Mouse (Mus musculus) cortical plate, adult 2 months (tissue): Measurements from ENCODE around the gene Srm. TPM values are rescaled to one million over a fixed set of nuclear protein-coding genes. Genes with fewer than 3 reads are reported as not detected.
A peak's percentile ranks its signal among the peaks of the same experiment; 100 is the strongest.

ENCODE experiments used
- H3K27ac ChIP-seq: fragments of 200-500 bp; 2 replicates; pipeline ENCODE4 v1.5.1; 2012; ENCODE audit warnings: low read length, control low read depth, inconsistent platforms; ENCODE audit not compliant: insufficient read depth
- H3K4me1 ChIP-seq: fragments of 200-500 bp; 2 replicates; pipeline ENCODE4 v1.6.1; 2011; ENCODE audit warnings: low read length; ENCODE audit not compliant: control insufficient read depth, insufficient read depth
- H3K4me3 ChIP-seq: fragments of 200-500 bp; 2 replicates; pipeline ENCODE4 v1.5.1; 2011; ENCODE audit warnings: mild to moderate bottlenecking, low read length, control low read depth; ENCODE audit not compliant: insufficient read depth
- CTCF ChIP-seq: fragments of 200-500 bp; IDR thresholded peaks from 2 replicates; pipeline ENCODE4 v1.5.1; 2011; ENCODE audit warnings: mild to moderate bottlenecking, control low read depth, low read length; ENCODE audit not compliant: insufficient read depth; ENCODE audit errors: extremely low read depth
- POLR2A ChIP-seq: fragments of 200-500 bp; IDR thresholded peaks from 2 replicates; pipeline ENCODE4 v1.6.1; 2011; ENCODE audit warnings: mild to moderate bottlenecking, low read length, control low read depth; ENCODE audit not compliant: insufficient read depth; ENCODE audit errors: extremely low read depth
- polyA plus RNA-seq: library from polyadenylated mRNA; depleted of rRNA; stranded (reverse); fragments of >200 nt; gene quantifications from 2 replicates; pipeline ENCODE4 v1.2.3, GENCODE M21; 2012

Gene Srm
- polyA plus RNA-seq, 1 experiment = 84.4 TPM

DNA sequence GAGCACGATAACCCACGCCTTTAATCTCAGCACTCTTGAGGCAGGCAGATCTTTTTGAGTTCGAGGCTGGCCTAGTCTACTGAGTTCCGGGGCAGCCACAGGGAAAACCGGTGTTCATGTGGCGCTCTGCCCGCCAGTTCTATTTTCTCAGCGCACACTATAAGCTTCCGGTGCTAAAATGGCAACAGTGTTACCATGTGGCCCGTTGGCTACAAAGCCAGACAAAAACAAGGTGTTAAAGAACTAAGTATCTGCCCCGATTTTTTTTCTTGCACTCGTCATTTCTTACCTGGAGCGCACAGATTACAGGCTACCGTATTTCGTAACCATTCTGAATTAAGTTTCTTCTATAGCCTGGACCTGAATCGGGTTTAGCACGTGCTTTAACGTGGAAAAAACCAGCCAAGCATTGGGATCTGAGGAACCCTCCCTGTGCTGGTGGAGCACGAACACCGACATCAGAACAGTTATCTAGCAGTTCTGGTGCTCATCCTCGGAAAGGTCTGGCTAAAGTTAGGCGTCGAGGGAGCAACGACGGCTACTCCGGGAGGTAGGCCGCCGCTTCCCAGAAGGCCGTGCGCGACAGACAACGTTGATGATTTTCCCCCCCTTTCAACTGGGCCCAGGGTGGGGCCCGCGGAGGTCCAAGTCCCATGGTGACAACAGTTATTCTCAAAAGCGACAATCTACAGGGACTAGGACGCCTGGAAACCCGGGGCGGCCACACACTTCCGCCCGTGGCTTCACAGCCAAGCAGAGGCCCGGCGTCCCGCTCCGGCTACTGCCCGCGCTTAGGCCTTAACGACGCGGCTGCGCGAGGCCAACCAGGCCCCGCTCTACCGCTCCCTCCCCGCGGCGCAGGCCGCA is 34.7 kb downstream of the Srm start:
- peaks cover 3% of the 10 kb centered on the region for H3K4me1 ChIP-seq
- H3K4me3 ChIP-seq = peak overlapping the region; percentile 59
- peak overlapping the region; percentile 79 for H3K27ac ChIP-seq
- TF ChIP-seq CTCF = no peak
- no peak for TF ChIP-seq POLR2A

DNA sequence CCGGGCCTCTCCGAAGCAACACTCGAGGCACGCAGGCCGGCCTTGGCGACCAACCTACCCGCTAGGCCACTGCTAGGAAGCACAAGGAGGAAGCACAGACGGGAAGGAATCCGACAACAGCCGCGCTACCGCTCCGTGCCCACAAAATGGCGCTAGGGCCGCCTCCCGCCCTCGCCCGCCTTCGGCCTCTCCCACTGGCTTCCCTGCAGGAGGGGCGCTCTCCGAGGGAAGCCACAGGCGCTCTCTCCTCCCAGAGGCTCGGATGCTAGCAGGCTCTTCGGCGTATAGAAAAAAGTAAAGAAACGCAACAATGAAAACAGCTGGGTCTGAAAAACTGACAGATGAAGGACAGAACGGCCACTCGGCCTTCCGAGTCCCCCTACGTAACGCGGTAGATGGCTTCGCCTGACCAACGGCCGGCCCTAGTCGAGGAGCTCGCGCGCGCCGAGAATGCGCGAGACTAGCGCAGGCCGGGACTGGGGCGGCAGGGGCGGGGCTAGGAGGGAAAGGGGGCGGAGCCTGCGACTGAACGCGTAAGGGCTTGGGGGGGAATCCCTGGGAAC is 35.4 kb downstream of the Srm start, which contains the start of gene Tardbp:
Gene Tardbp, minus strand, starts transcription at position 397 of the 563 bp plus-strand sequence.
- TF ChIP-seq POLR2A (peak; percentile 95), CTCF (no peak)
- Histone ChIP-seq H3K4me1 (peaks cover 3% of the 10 kb centered on the region), H3K27ac (peak within 1 kb of the TSS; percentile 81), H3K4me3 (peak within 1 kb of the TSS; percentile 59)

DNA sequence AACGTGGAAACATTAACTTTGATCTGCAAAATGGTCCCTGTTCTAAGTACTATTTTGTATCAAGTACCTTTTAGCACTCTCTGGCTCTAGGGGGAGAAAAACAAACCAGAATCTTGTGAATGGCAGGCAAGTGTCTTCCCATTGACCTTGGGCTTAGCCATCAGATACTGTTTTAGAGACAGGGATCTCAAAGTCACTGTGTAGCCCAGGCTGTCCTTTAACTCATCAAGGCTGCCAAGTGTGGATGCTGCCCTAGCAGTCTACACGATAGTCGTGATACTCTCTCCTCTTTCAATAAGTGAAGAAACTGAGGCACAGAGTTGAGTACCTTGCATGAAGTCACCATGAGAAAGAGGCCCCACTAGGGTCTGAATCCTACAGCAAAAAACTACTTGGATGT is 35.9 kb downstream of the Srm start:
- no peak overlapping the region; the same call in 1 of the 2 replicates for H3K4me3 ChIP-seq
- no peak for TF ChIP-seq CTCF
- no peak for TF ChIP-seq POLR2A
- peaks cover 3% of the 10 kb centered on the region for H3K4me1 ChIP-seq
- H3K27ac ChIP-seq = no peak overlapping the region

DNA sequence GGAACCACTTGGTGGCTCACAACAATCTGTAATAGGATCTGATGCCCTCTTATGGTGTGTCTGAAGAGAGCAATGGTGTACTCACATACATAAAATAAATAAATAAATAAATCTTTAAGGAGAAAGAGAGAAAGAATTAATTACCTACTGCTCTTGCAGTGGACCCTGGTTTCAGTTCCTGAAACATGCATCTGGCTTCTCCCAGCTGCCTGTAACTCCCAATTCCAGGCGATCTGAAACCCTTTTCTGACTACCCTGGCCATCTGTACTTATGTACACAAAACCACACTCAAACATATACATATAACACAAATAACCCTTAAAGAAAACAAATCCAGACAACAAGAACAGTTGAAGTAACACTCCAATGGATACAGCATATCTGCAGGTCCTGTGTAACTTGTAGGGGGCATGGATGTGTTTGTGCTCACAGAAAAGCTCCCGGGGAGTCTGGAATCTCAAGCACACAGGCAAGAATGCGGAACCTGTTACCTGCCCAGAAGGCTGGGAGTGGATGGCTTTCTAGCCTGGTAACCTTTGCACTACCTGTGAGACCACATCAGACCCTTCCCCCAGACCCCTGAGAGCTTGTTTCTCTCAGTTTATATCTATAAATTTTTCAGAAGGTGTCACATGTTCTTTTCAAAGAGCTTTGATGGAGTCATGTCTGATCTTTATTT is 40.9 kb downstream of the Srm start:
- Histone ChIP-seq H3K4me1 (no peaks in the 10 kb centered on the region), H3K27ac (no peak overlapping the region), H3K4me3 (no peak overlapping the region)
- TF ChIP-seq POLR2A (no peak), CTCF (no peak)

DNA sequence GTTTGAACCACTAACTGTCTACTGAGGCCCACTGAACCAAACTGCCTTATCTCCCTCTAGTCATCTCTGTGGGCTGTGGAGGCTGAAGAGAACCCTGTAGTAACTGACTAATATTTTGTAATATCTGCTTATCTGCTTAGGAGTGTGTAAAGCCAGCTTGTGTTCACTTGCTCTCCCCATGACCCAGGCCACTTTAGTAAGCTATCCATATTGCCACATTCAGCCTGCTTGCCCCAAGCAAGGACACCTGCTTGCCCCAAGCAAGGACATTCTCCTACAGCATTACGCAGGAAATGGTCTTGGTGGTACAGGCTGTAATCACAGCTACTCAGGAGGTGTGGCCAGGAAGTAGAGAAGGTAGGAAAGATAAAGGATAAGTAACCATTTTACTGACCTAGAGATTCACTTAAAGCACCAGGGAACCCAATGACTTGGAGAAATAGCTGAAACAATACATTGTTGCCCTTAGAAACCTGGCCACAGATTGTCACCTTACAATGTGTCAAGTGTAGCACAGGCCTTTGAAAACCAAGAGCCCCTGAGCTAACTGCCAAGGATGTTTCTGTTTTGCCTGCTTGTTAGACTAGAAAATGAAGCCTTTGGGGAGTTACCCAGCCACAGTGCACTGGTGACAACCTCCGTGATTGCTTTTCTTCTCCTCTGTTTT is 42.2 kb downstream of the Srm start:
- H3K4me1 ChIP-seq = no peaks in the 10 kb centered on the region
- no peak overlapping the region for H3K27ac ChIP-seq
- H3K4me3 ChIP-seq = no peak overlapping the region
- TF ChIP-seq CTCF (no peak), POLR2A (no peak)

DNA sequence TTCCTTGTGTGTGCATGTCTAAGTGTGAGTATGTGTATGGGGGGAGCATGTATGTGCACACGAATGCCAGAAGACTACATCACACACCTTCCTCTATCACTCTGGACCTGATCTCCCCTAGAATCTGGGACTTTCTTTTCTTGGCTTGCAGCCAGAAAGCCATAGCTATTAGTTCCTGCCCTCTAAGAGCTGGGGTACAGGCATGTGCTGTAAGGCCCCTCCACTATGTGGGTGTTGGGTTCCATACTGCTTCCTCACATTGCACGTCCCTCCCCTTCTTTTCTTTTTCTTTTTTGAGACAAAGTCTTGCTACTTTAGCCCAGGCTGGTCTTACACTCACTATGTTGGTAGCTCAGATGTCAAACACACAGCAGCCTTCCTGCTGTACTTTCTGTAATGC is 44.0 kb downstream of the Srm start:
- no peaks in the 10 kb centered on the region for H3K4me1 ChIP-seq
- no peak overlapping the region for H3K4me3 ChIP-seq
- no peak overlapping the region for H3K27ac ChIP-seq
- no peak for TF ChIP-seq POLR2A
- no peak for TF ChIP-seq CTCF

DNA sequence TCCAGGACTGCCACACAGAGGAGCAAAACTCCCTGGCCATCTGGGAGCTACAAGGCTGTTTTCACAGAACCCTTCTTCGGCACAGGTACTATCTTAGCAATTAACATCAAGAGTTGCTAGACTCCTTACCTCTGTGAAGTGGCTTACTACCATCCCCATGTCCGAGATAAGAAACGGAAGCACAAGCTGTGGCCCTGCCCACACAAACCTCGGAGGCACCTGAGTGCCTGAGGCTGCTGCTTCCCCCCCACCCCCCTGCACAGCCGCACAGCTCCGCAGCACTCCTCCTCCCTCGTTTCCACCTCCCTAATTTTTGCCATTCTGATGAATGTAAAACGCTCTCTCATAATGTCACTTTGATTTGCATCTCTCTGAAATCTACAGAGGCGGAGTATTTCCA is 47.0 kb downstream of the Srm start:
- no peak overlapping the region for H3K4me3 ChIP-seq
- H3K27ac ChIP-seq = no peak overlapping the region
- H3K4me1 ChIP-seq = no peaks in the 10 kb centered on the region
- TF ChIP-seq CTCF = no peak
- TF ChIP-seq POLR2A = no peak

DNA sequence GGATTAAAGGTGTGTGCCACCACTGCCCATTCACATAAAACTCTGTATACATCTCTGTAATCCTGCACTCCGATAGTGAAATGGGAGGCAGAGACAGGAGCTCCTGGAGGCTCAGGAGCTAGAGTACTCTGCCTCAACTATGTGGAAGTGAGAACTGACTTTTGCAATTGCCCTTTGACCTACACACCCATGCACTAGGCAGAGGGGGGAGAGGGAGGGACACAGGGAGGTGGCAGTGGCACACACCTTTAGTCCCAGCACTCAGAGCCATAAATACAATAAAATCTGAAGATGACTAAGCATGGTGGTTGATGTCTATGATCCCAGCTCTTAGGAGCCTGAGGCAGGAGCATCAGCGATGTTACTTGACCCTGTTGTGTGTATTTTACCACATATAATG is 48.2 kb downstream of the Srm start:
- Histone ChIP-seq H3K4me3 (no peak overlapping the region), H3K27ac (no peak overlapping the region), H3K4me1 (no peaks in the 10 kb centered on the region)
- TF ChIP-seq CTCF (no peak), POLR2A (no peak)

DNA sequence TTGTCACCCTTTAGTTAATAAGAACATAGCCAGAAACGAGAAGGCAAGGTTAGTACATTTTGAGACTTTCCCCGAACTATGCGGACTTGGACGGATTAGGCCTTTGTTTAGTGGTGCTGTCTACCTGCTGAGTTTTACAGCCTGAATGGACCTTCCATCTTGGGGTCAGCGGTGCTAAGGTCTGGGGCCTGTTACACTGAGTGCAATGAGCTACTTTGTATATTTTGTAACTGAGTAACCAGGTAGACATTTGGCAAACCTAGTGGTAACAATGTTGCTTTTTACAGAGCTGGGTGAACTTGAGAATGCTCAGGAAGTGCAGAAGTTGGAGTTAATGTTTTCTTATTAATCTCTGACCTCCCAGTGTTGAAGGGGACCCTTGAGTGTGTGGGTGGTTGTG is 49.8 kb downstream of the Srm start:
- no peak overlapping the region for H3K4me3 ChIP-seq
- H3K27ac ChIP-seq = no peak overlapping the region
- TF ChIP-seq CTCF (no peak), POLR2A (no peak)
- no peaks in the 10 kb centered on the region for H3K4me1 ChIP-seq
